Mouse (Mus musculus) limb, embryonic 13.5 days (tissue): Measurements from ENCODE around the gene Ctdnep1. TPM values are rescaled to one million over a fixed set of nuclear protein-coding genes. Genes with fewer than 3 reads are reported as not detected.

Experiments
- ATAC-seq: fragments of 200-750 bp; cut with Nextera tagmentation; 2 replicates; pipeline ENCODE4 v1.8.0; 2017; ENCODE audit warnings: low read depth, moderate number of reproducible peaks, moderate TSS enrichment; ENCODE audit not compliant: low FRiP score
- H3K27ac ChIP-seq: fragments of 300-500 bp; sonication (generic); 2 replicates; pipeline ENCODE4 v1.5.1; 2015; ENCODE audit warnings: inconsistent platforms, mild to moderate bottlenecking, moderate library complexity
- H3K27me3 ChIP-seq: fragments of 300-500 bp; sonication (generic); 2 replicates; pipeline ENCODE4 v1.6.1; 2015; ENCODE audit warnings: mild to moderate bottlenecking, inconsistent platforms
- H3K36me3 ChIP-seq: fragments of 300-500 bp; sonication (generic); 2 replicates; pipeline ENCODE4 v1.6.1; 2015; ENCODE audit warnings: inconsistent platforms, mild to moderate bottlenecking, moderate library complexity
- H3K4me1 ChIP-seq: fragments of 300-500 bp; sonication (generic); 2 replicates; pipeline ENCODE4 v1.6.1; 2015; ENCODE audit warnings: inconsistent platforms
- H3K4me2 ChIP-seq: fragments of 300-500 bp; sonication (generic); replicated peaks from 2 replicates; pipeline ENCODE4 v1.6.1; 2015; ENCODE audit warnings: inconsistent platforms, mild to moderate bottlenecking, moderate library complexity
- H3K4me3 ChIP-seq: fragments of 300-500 bp; sonication (generic); 2 replicates; pipeline ENCODE4 v1.5.1; 2015; ENCODE audit warnings: moderate library complexity, mild to moderate bottlenecking, inconsistent platforms
- H3K9ac ChIP-seq: fragments of 300-500 bp; sonication (generic); 2 replicates; pipeline ENCODE4 v1.6.1; 2015; ENCODE audit warnings: mild to moderate bottlenecking, inconsistent platforms
- H3K9me3 ChIP-seq: fragments of 300-500 bp; sonication (generic); 2 replicates; pipeline ENCODE4 v1.6.1; 2016; ENCODE audit warnings: inconsistent platforms
- WGBS: fragments of 180-500 bp; shearing (Covaris S2); methylation state at CpG from one replicate; pipeline ENCODE4 v1.1.7; 2015; 5-methylcytosine and 5-hydroxymethylcytosine counted together
- polyA plus RNA-seq: library from polyadenylated mRNA; unstranded; fragments of >200 nt; fragmentation: Nextera tagmentation; extraction: Ambion mirVana; gene quantifications from 2 replicates; pipeline ENCODE4 v1.2.1, GENCODE M21; 2015

Ctdnep1 gene
- polyA plus RNA-seq, 1 experiment from 2014 or later, result 30.8 TPM

- Histone ChIP-seq H3K4me1 (peaks cover 52% of the 10 kb centered on the region), H3K4me3 (peak within 1 kb of the TSS; percentile 75), H3K9me3 (no peaks in the 10 kb centered on the region), H3K4me2 (peak within 1 kb of the TSS; percentile 90), H3K36me3 (peaks cover 24% of the 10 kb centered on the region), H3K27ac (peak within 1 kb of the TSS; percentile 95), H3K9ac (peak within 1 kb of the TSS; percentile 91), H3K27me3 (no peaks in the 10 kb centered on the region)
- 89% methylated on average over 3 of the region's 3 CpGs for WGBS
- ATAC-seq, result no peak
Measured at GRCm38 (mm10) chr11:70016669-70017068, 35.7 kb downstream of the Ctdnep1 start, which contains the start of gene Dlg4. Gene Dlg4 (plus strand): TSS chr11:70016942.

DNA sequence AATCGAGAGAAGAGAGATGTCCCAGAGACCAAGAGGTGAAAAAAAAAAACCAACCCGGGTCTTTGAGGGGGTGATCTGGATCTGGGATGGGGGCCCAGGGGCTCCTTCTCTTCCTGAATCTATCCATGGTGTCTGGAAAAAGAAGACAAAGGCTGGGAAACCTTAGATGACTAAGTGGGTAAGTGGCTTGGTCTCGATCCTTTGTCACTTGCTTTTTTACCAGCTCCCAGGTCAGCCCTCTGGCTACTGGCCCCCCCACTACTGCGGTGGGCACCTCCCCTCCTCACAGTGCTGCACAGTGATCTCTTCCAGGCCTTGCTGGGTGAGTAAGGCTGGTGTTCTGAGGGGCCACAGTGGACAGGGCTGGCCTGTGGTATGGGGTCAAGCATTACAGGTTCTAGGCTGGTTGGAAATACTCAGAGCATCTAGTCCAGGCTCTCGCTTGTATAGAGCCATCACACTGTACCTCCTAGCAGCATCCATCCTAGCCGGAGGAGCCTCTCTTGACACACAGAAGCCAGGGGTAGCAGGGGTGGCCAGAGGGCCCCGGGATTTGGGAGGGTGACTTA lies 36.3 kb downstream of the Ctdnep1 start:
- Histone ChIP-seq H3K27ac (peak overlapping the region; percentile 95), H3K4me2 (peak overlapping the region; percentile 90), H3K36me3 (peaks cover 18% of the 10 kb centered on the region), H3K4me3 (peak overlapping the region; percentile 75), H3K9ac (peak overlapping the region; percentile 91), H3K27me3 (no peaks in the 10 kb centered on the region), H3K9me3 (no peaks in the 10 kb centered on the region), H3K4me1 (peaks cover 58% of the 10 kb centered on the region)
- WGBS, result 40% methylated on average over 7 of the region's 7 CpGs
- no peak for ATAC-seq

DNA sequence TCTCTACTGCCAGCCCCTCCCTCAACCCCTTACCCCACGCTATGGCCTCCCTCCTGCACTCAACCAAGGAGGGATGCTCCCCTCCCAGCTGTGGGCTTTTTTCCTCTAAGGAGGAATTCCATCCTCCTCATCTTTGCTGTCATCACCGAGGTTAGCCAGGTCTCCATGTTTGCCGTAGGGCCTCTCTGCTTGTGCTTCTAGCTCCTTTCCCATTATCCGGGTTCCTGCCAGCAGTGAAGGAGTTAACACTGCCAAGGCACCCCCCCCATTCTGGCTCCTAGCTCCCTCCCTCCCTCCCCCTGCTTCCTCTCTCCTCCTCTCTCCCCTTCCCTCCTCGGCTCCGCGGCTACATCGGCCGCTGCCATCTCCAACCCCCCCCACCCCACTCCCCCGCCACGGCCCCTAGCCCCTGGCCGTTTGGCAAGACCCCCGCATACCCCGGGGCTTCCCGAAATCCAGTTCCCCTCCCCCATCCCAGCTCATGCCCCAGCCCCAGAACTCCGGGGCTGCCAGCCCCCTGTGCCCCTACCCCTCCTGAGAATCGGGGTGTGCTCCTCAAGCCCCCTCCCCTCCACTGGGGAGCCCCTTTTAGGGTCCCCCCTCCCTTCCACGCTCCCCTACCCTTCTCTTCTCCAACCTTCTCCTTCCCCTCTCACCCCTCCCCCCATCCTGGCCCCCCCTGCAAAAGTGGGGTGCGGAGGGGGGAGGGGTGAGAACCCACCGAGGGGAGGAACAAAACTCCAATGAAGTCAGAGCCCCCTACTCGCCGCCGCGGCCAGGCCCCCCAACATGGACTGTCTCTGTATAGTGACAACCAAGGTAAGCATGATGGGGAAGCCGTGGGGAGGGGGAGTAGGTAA lies 37.4 kb downstream of the Ctdnep1 start:
- H3K9me3 ChIP-seq, result no peaks in the 10 kb centered on the region
- peaks cover 66% of the 10 kb centered on the region for H3K4me1 ChIP-seq
- peak overlapping the region; percentile 91 for H3K9ac ChIP-seq
- H3K27ac ChIP-seq, result peak overlapping the region; percentile 95
- WGBS, result under 1% methylated on average over 20 of the region's 25 CpGs
- no peaks in the 10 kb centered on the region for H3K27me3 ChIP-seq
- H3K4me3 ChIP-seq, result peak overlapping the region; percentile 75
- no peak for ATAC-seq
- H3K4me2 ChIP-seq, result peak overlapping the region; percentile 90
- peaks cover 7% of the 10 kb centered on the region for H3K36me3 ChIP-seq

DNA sequence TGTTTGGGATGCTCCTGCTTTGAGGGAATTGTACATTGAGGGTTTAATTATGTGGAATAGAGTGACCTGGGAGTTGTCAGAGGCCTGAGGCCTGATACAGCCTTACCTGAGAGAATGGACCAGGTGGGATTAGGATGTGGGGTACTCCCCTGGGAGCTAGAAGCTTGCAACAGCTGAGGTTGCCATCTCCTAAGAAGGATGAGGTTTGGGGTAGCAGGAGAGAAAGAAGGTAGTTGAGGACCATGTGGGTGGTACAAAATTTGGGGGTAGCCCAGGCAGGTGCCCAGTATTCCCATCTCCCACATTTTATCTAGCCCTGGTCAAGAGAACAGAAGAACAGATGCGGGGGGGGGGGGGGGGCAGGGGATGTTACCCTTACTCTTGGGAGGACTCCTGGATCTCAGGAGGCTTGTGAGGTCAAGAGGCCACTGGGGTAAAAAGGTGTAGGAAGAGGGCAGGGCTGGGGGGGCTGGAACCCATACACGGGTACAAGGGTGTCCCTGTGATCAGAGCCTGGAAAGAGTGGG lies 38.6 kb downstream of the Ctdnep1 start:
- ATAC-seq, result no peak
- Histone ChIP-seq H3K9ac (peak overlapping the region; percentile 91), H3K4me1 (peaks cover 67% of the 10 kb centered on the region), H3K9me3 (no peaks in the 10 kb centered on the region), H3K27ac (peak overlapping the region; percentile 95), H3K27me3 (no peaks in the 10 kb centered on the region), H3K4me3 (peak overlapping the region; percentile 75), H3K36me3 (no peaks in the 10 kb centered on the region), H3K4me2 (peak overlapping the region; percentile 90)
- 7% methylated on average over 1 of the region's 2 CpGs for WGBS

DNA sequence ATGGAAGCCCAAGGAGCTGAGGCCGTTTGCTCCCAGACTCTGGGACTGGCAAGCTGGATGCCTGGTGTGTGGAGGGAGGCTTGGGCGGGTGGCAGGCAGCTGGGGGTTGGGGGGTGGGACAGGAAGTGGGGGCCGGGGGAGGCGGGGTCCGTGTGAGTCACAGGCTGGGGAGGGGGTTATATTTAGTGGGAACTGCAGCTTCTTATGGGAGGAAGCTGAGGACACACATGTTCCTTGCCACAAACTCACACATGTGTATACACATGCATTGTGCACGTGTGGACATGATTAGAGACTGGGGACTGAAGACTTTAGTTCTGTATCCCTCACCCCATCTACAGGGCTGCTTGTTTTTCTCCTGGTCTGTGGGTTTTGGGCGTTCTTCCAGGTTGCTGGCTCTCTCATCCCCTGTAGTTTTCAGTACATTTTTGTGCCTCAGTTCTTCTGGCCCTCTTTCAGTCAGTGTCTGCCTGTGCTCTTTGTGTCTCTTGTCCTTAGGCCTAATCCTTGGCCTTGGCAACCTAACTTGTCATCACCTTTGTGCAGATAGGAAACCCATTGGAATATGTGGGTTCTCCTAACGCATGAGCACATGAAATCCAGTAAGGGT lies 39.2 kb downstream of the Ctdnep1 start:
- no peaks in the 10 kb centered on the region for H3K36me3 ChIP-seq
- peak overlapping the region; percentile 91 for H3K9ac ChIP-seq
- no peaks in the 10 kb centered on the region for H3K27me3 ChIP-seq
- 11% methylated on average over 7 of the region's 8 CpGs for WGBS
- peak overlapping the region; percentile 90 for H3K4me2 ChIP-seq
- H3K9me3 ChIP-seq, result no peaks in the 10 kb centered on the region
- no peak for ATAC-seq
- peak overlapping the region; percentile 75 for H3K4me3 ChIP-seq
- peaks cover 67% of the 10 kb centered on the region for H3K4me1 ChIP-seq
- H3K27ac ChIP-seq, result peak overlapping the region; percentile 95

- Histone ChIP-seq H3K4me2 (peak overlapping the region; percentile 90), H3K4me1 (peaks cover 73% of the 10 kb centered on the region), H3K4me3 (peak overlapping the region; percentile 75), H3K9ac (peak overlapping the region; percentile 91), H3K27me3 (no peaks in the 10 kb centered on the region), H3K9me3 (no peaks in the 10 kb centered on the region), H3K27ac (peak overlapping the region; percentile 95), H3K36me3 (no peaks in the 10 kb centered on the region)
- WGBS, result under 1% methylated on average over 8 of the region's 8 CpGs
- peak; percentile 74 for ATAC-seq
Measured at GRCm38 (mm10) chr11:70020731-70021263, 39.8 kb downstream of the Ctdnep1 start.

GRCm38 (mm10) chr11:70021264-70022132 lies 40.5 kb downstream of the Ctdnep1 start:
- 1% methylated on average over 40 of the region's 40 CpGs for WGBS
- H3K27ac ChIP-seq, result peak overlapping the region; percentile 95; the same call in 1 of the 2 replicates
- H3K9me3 ChIP-seq, result no peaks in the 10 kb centered on the region
- peak overlapping the region; percentile 75 for H3K4me3 ChIP-seq
- ATAC-seq, result peak; percentile 75
- peaks cover 80% of the 10 kb centered on the region for H3K4me1 ChIP-seq
- H3K36me3 ChIP-seq, result no peaks in the 10 kb centered on the region
- no peaks in the 10 kb centered on the region for H3K27me3 ChIP-seq
- peak overlapping the region; percentile 13; the same call in 1 of the 2 replicates for H3K9ac ChIP-seq
- H3K4me2 ChIP-seq, result peak overlapping the region; percentile 90

GRCm38 (mm10) chr11:70023481-70024150 lies 42.7 kb downstream of the Ctdnep1 start:
- WGBS, result 5% methylated on average over 25 of the region's 29 CpGs

DNA sequence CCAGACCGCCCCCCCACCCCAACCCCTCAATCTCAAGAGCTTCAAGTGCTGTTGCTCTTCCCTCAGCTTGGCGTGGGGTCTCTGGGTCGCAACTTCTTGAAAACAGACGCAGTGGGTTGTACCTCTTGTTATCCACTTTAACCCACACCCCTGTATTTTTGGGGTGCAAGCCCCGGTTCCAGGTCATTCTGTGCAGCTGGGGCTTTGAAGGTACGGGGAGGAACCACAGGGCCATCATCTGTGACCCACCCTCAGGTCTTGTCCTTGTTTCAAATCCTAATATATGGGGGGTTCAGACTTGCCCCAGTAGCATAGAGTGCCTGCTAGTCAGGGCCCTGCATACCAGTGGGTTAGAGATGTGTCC lies 43.2 kb downstream of the Ctdnep1 start:
- H3K36me3 ChIP-seq, result no peaks in the 10 kb centered on the region
- no peaks in the 10 kb centered on the region for H3K9me3 ChIP-seq
- peak overlapping the region; percentile 71 for H3K4me2 ChIP-seq
- 0 out of 2 replicates have a peak overlapping the region, but pooled peaks have one; percentile 22 for H3K27ac ChIP-seq
- WGBS, result 14% methylated on average over 6 of the region's 6 CpGs
- H3K9ac ChIP-seq, result peak overlapping the region; percentile 58
- H3K4me3 ChIP-seq, result peak overlapping the region; percentile 38
- peaks cover 89% of the 10 kb centered on the region for H3K4me1 ChIP-seq
- H3K27me3 ChIP-seq, result no peaks in the 10 kb centered on the region
- ATAC-seq, result no peak

More at GRCm38 (mm10) chr11:70023481-70024150, 42.7 kb downstream of the Ctdnep1 start:
- Histone ChIP-seq H3K36me3 (no peaks in the 10 kb centered on the region), H3K4me2 (peak overlapping the region; percentile 71), H3K4me1 (peaks cover 88% of the 10 kb centered on the region), H3K27ac (no peak overlapping the region), H3K9ac (peak overlapping the region; percentile 58), H3K27me3 (no peaks in the 10 kb centered on the region), H3K9me3 (no peaks in the 10 kb centered on the region), H3K4me3 (peak overlapping the region; percentile 38)
- ATAC-seq, result no peak

DNA sequence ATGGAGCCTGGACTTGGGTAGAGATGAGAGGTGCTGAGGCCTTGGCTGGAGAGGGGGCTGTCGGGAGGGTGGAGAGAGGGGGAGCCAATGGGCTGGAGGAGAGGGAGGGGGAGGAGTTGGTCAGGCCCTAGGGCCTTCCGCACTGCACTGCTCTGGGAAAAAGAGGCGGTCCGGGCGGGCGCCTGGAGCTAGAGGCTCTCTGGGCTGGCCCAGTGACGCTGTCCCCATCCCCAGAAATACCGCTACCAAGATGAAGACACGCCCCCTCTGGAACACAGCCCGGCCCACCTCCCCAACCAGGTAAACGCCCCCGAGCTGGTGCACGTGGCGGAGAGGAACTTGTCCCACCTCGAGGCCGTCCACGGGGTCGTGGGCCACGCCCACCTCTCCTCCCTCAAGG lies 45.7 kb downstream of the Ctdnep1 start:
- Histone ChIP-seq H3K9ac (peak overlapping the region; percentile 43; the same call in 1 of the 2 replicates), H3K27me3 (no peaks in the 10 kb centered on the region)

More for the DNA sequence above, 45.7 kb downstream of the Ctdnep1 start:
- Histone ChIP-seq H3K9me3 (no peaks in the 10 kb centered on the region), H3K36me3 (peaks cover 15% of the 10 kb centered on the region), H3K4me1 (peaks cover 81% of the 10 kb centered on the region), H3K4me3 (peak overlapping the region; percentile 23), H3K4me2 (peak overlapping the region; percentile 61), H3K27ac (peak overlapping the region; percentile 81; the same call in 1 of the 2 replicates)
- ATAC-seq, result peak; percentile 51; the same call in 1 of the 2 replicates
- 2% methylated on average over 19 of the region's 19 CpGs for WGBS
